ENCODE assay signal across 12 mouse cellular contexts in genomic region chr8:126616736-126617135, GRCm38 (mm10). TPM values are rescaled to one million over a fixed set of nuclear protein-coding genes. Genes with fewer than 3 reads are reported as not detected.
DNase-seq lines count a peak whose midpoint lies in the region; ATAC-seq and TF ChIP-seq lines count a peak whose summit lies in the region.
"Had no signal": no experiment of that assay in that cellular context is flagged by ENCODE, and none has a peak within 500 bp of the region (broad histone marks: within the 10 kb centered on the region; RNA-seq: fewer than 3 reads in every experiment).

No protein-coding gene starts in this region.

- no peak overlapping the region for H3K4me2 ChIP-seq in heart, embryonic 12.5 days
- H3K4me2 ChIP-seq in limb, embryonic 12.5 days: no peak overlapping the region
- H3K4me2 ChIP-seq in kidney, postnatal 0 days (ENCODE audit: low read length): no peak overlapping the region
- H3K4me2 ChIP-seq: midbrain, embryonic 13.5 days; neural tube, embryonic 13.5 days had no signal

- TF ChIP-seq POLR2A in cerebellum, adult 2 months (IDR thresholded peaks at IDR 0.05; ENCODE audit: borderline replicate concordance, insufficient read depth, low read length): no peak

- no peak for TF ChIP-seq CTCF in kidney, postnatal 0 days (IDR thresholded peaks at IDR 0.05; ENCODE audit: low read depth)
- TF ChIP-seq CTCF in cerebellum, adult 2 months (IDR thresholded peaks at IDR 0.05; ENCODE audit: borderline replicate concordance, insufficient read depth, low read depth, low read length): no peak

- no peak overlapping the region for H3K4me3 ChIP-seq in heart, embryonic 12.5 days
- H3K4me3 ChIP-seq in limb, embryonic 12.5 days (replicated peaks): no peak overlapping the region
- H3K4me3 ChIP-seq in limb, embryonic 10.5 days: no peak overlapping the region
- no peak overlapping the region for H3K4me3 ChIP-seq in kidney, postnatal 0 days (replicated peaks; ENCODE audit: low read depth, low read length)
- no peak overlapping the region for H3K4me3 ChIP-seq in cerebellum, adult 2 months (replicated peaks; ENCODE audit: insufficient read depth, low read depth, low read length)
- H3K4me3 ChIP-seq: midbrain, embryonic 13.5 days; neural tube, embryonic 13.5 days had no signal

- ATAC-seq in heart, embryonic 12.5 days (ENCODE audit: insufficient number of reproducible peaks, low FRiP score): no peak
- ATAC-seq in limb, embryonic 12.5 days (ENCODE audit: insufficient number of reproducible peaks, insufficient read depth, low FRiP score, low TSS enrichment, low read depth): no peak
- no peak for ATAC-seq in kidney, postnatal 0 days (replicated peaks; ENCODE audit: low FRiP score, low read depth)
- ATAC-seq: midbrain, embryonic 13.5 days; Patski had no signal

- H3K27ac ChIP-seq in heart, embryonic 12.5 days (ENCODE audit: poor library complexity, severe bottlenecking): no peak overlapping the region
- peak overlapping the region; percentile 53 for H3K27ac ChIP-seq in limb, embryonic 12.5 days
- no peak overlapping the region for H3K27ac ChIP-seq in limb, embryonic 10.5 days
- peak overlapping the region; percentile 91 for H3K27ac ChIP-seq in kidney, postnatal 0 days
- H3K27ac ChIP-seq in cerebellum, adult 2 months (ENCODE audit: insufficient read depth, low read length): no peak overlapping the region
- H3K27ac ChIP-seq: midbrain, embryonic 13.5 days; neural tube, embryonic 13.5 days had no signal

- H3K9ac ChIP-seq in heart, embryonic 12.5 days: no peak overlapping the region
- no peak overlapping the region for H3K9ac ChIP-seq in limb, embryonic 12.5 days (replicated peaks)
- H3K9ac ChIP-seq in kidney, postnatal 0 days (ENCODE audit: low read depth, low read length): no peak overlapping the region
- H3K9ac ChIP-seq: midbrain, embryonic 13.5 days; neural tube, embryonic 13.5 days had no signal

- no peaks in the 10 kb centered on the region for H3K36me3 ChIP-seq in heart, embryonic 12.5 days
- H3K36me3 ChIP-seq in limb, embryonic 12.5 days: no peaks in the 10 kb centered on the region
- H3K36me3 ChIP-seq in limb, embryonic 10.5 days: no peaks in the 10 kb centered on the region
- no peaks in the 10 kb centered on the region for H3K36me3 ChIP-seq in kidney, postnatal 0 days (ENCODE audit: insufficient read depth, low read length)
- H3K36me3 ChIP-seq: midbrain, embryonic 13.5 days; neural tube, embryonic 13.5 days had no signal

- peak; percentile 48 for DNase-seq in heart, adult 8-10 months (ENCODE audit: low spot score)
- DNase-seq in limb, embryonic 10.5 days (ENCODE audit: low spot score): no peak
- peak; percentile 38 for DNase-seq in MN1 (ENCODE audit: low spot score)
- DNase-seq in kidney, postnatal 0 days (ENCODE audit: low spot score): peak; percentile 70
- DNase-seq in cerebellum, adult 2 months: no peak
- DNase-seq in left cerebral cortex, postnatal 4 days: no peak
- DNase-seq: adrenal gland, adult 8-10 months had no signal

- H3K27me3 ChIP-seq in heart, embryonic 12.5 days (replicated peaks): no peaks in the 10 kb centered on the region
- H3K27me3 ChIP-seq in limb, embryonic 12.5 days: no peaks in the 10 kb centered on the region
- H3K27me3 ChIP-seq in limb, embryonic 10.5 days (ENCODE audit: low read depth, poor library complexity, severe bottlenecking): no peaks in the 10 kb centered on the region
- H3K27me3 ChIP-seq in kidney, postnatal 0 days (ENCODE audit: insufficient read depth, low read length): no peaks in the 10 kb centered on the region
- no peaks in the 10 kb centered on the region for H3K27me3 ChIP-seq in cerebellum, adult 2 months (ENCODE audit: control insufficient read depth, insufficient read depth, low read length)
- H3K27me3 ChIP-seq: midbrain, embryonic 13.5 days; neural tube, embryonic 13.5 days; Patski had no signal

- H3K9me3 ChIP-seq in heart, embryonic 12.5 days (replicated peaks): no peaks in the 10 kb centered on the region
- H3K9me3 ChIP-seq in limb, embryonic 12.5 days: peaks cover 4% of the 10 kb centered on the region; the same call in 1 of the 2 replicates
- no peaks in the 10 kb centered on the region for H3K9me3 ChIP-seq in limb, embryonic 10.5 days (replicated peaks)
- H3K9me3 ChIP-seq in kidney, postnatal 0 days (replicated peaks; ENCODE audit: low read length): no peaks in the 10 kb centered on the region
- H3K9me3 ChIP-seq: midbrain, embryonic 13.5 days; neural tube, embryonic 13.5 days had no signal

- intact Hi-C loops in left cerebral cortex, postnatal 4 days (cut with DNase I): no loop called here

- H3K4me1 ChIP-seq in heart, embryonic 12.5 days (replicated peaks): peaks cover 19% of the 10 kb centered on the region
- peaks cover 30% of the 10 kb centered on the region for H3K4me1 ChIP-seq in limb, embryonic 12.5 days (replicated peaks)
- peaks cover 27% of the 10 kb centered on the region for H3K4me1 ChIP-seq in limb, embryonic 10.5 days
- H3K4me1 ChIP-seq in kidney, postnatal 0 days (replicated peaks; ENCODE audit: insufficient read depth, low read length): peaks cover 22% of the 10 kb centered on the region; the same call in 1 of the 2 replicates
- no peaks in the 10 kb centered on the region for H3K4me1 ChIP-seq in cerebellum, adult 2 months (ENCODE audit: control insufficient read depth, insufficient read depth, low read length)
- H3K4me1 ChIP-seq: midbrain, embryonic 13.5 days; neural tube, embryonic 13.5 days had no signal

- WGBS in heart, embryonic 12.5 days: 62% methylated on average over 5 of the region's 5 CpGs
- WGBS in limb, embryonic 12.5 days: 70% methylated on average over 5 of the region's 5 CpGs
- WGBS in limb, embryonic 10.5 days: 86% methylated on average over 5 of the region's 5 CpGs
- 50% methylated on average over 5 of the region's 5 CpGs for WGBS in kidney, postnatal 0 days
- 82% methylated on average over 5 of the region's 5 CpGs for WGBS in cerebellum, adult 2 months

RNA-seq across cellular contexts. Expression of gene Irf2bp2, which starts 22.9 kb away (rescaled TPM):
- total RNA-seq in heart, adult 8-10 months (2022): 10 to 100 TPM; 41.8 to 60.9 (median 50.3) TPM
- 8.9 and 9.7 TPM in 2 replicates for polyA plus RNA-seq in heart, embryonic 12.5 days (2016; fragmentation: Nextera tagmentation; extraction: Ambion mirVana)
- 9.3 and 11.0 TPM in 2 replicates for polyA plus RNA-seq in limb, embryonic 12.5 days (2016; fragmentation: Nextera tagmentation; extraction: Ambion mirVana)
- 4.2 and 4.5 TPM in 2 replicates for polyA plus RNA-seq in limb, embryonic 10.5 days (2016; fragmentation: Nextera tagmentation; extraction: Ambion mirVana)
- polyA plus RNA-seq in kidney, postnatal 0 days (2015; fragmentation: Nextera tagmentation; extraction: Ambion mirVana): 15.6 and 16.2 TPM in 2 replicates
- polyA plus RNA-seq in cerebellum, adult 2 months (2012; rRNA removed): 42.0 and 42.4 TPM in 2 replicates
- 10 to 100 TPM; 52.6 to 53.0 TPM for total RNA-seq in left cerebral cortex, postnatal 4 days (2021)

Comparison
In these comparisons a context has a peak if more than half of its experiments do, and no peak if none do; other contexts are left out.
1. H3K27ac ChIP-seq: peak in limb, embryonic 12.5 days (single experiment) and kidney, postnatal 0 days (single experiment); none in heart, embryonic 12.5 days (single experiment), limb, embryonic 10.5 days (single experiment) and cerebellum, adult 2 months (single experiment).
2. DNase-seq: peak in heart, adult 8-10 months (single experiment), MN1 (single experiment) and kidney, postnatal 0 days (single experiment); none in limb, embryonic 10.5 days (single experiment), cerebellum, adult 2 months (0 of 2) and left cerebral cortex, postnatal 4 days (single experiment).